Mouse (Mus musculus) liver, embryonic 14.5 days (tissue): ENCODE data around the gene Map3k5. TPM values are rescaled to one million over a fixed set of nuclear protein-coding genes. Genes with fewer than 3 reads are reported as not detected.

ENCODE experiments used
- ATAC-seq: fragments of 200-750 bp; cut with Nextera tagmentation; 2 replicates; pipeline ENCODE4 v1.8.0; 2017; ENCODE audit warnings: moderate number of reproducible peaks, mild to moderate bottlenecking, moderate library complexity; ENCODE audit not compliant: insufficient read depth
- DNase-seq, 3 experiments: peaks; one replicate each; pipeline ENCODE4 v3.0.0-alpha.2; 2012 to 2013; ENCODE audit warnings: low read depth in 3 of 3, low spot score in 3 of 3
- H3K27ac ChIP-seq: fragments of 300-500 bp; sonication (generic); 2 replicates; pipeline ENCODE4 v1.5.1; 2014; ENCODE audit warnings: moderate library complexity, mild to moderate bottlenecking, control low read depth, inconsistent platforms
- H3K27me3 ChIP-seq: fragments of 300-500 bp; sonication (generic); 2 replicates; pipeline ENCODE4 v1.6.1; 2014; ENCODE audit warnings: mild to moderate bottlenecking, low read length, moderate library complexity; ENCODE audit not compliant: control insufficient read depth, insufficient read depth
- H3K36me3 ChIP-seq: fragments of 300-500 bp; sonication (generic); replicated peaks from 2 replicates; pipeline ENCODE4 v1.6.1; 2014; ENCODE audit warnings: low read depth; ENCODE audit not compliant: control insufficient read depth, insufficient read depth
- H3K4me1 ChIP-seq, 2 experiments: fragments of 200-500 bp in 1 of 2; fragments of 300-500 bp in 1 of 2; sonication (generic) in 1 of 2; replicated peaks; 2 replicates each; pipeline ENCODE4 v1.6.1; 2012 to 2014; ENCODE audit warnings: antibody characterized with exemption in 1 of 2, inconsistent platforms in 1 of 2, low read length in 1 of 2; ENCODE audit not compliant: control insufficient read depth in 2 of 2, insufficient read depth in 2 of 2
- H3K4me2 ChIP-seq: fragments of 300-500 bp; sonication (generic); 2 replicates; pipeline ENCODE4 v1.6.1; 2014; ENCODE audit warnings: low read depth, mild to moderate bottlenecking, control low read depth, moderate library complexity
- H3K4me3 ChIP-seq, 2 experiments: fragments of 200-500 bp in 1 of 2; fragments of 300-500 bp in 1 of 2; sonication (generic) in 1 of 2; 2 replicates each; pipeline ENCODE4 v1.5.1; 2012 to 2014; ENCODE audit warnings: low read depth in 2 of 2, low read length in 2 of 2, mild to moderate bottlenecking in 2 of 2, control low read depth in 1 of 2, inconsistent platforms in 1 of 2, moderate library complexity in 1 of 2; ENCODE audit not compliant: insufficient read depth in 1 of 2
- H3K9ac ChIP-seq: fragments of 300-500 bp; sonication (generic); replicated peaks from 2 replicates; pipeline ENCODE4 v1.6.1; 2014; ENCODE audit warnings: mild to moderate bottlenecking, control low read depth, moderate library complexity
- H3K9me3 ChIP-seq: fragments of 300-500 bp; sonication (generic); 2 replicates; pipeline ENCODE4 v1.6.1; 2016; ENCODE audit warnings: low read length, mixed read lengths; ENCODE audit not compliant: control insufficient read depth
- CTCF ChIP-seq: IDR thresholded peaks from 2 replicates; pipeline ENCODE4 v1.5.1; 2016; ENCODE audit warnings: antibody characterized with exemption, low read depth, control low read depth
- EP300 ChIP-seq: IDR thresholded peaks from 2 replicates; pipeline ENCODE4 v1.6.1; 2016; ENCODE audit warnings: antibody characterized with exemption, low read depth
- WGBS: fragments of 180-500 bp; shearing (Covaris S2); extraction: QIAGEN DNeasy Blood & Tissue Kit; methylation state at CpG from one replicate; pipeline ENCODE4 v1.1.7; 2014; ENCODE audit not compliant: insufficient replicate concordance; 5-methylcytosine and 5-hydroxymethylcytosine counted together
- polyA plus RNA-seq, 2 experiments: library from polyadenylated mRNA; depleted of rRNA in 1 of 2; stranded (reverse) in 1 of 2; unstranded in 1 of 2; fragments of >200 nt; fragmentation: Nextera tagmentation in 1 of 2; extraction: Ambion mirVana in 1 of 2; gene quantifications; 2 replicates each; pipeline versions ENCODE4 v1.2.1 to v1.2.3; 2012 to 2014

Gene Map3k5
- polyA plus RNA-seq, 2 experiments: 1.0 to 1.1 TPM

- Histone ChIP-seq H3K27me3 (no peaks in the 10 kb centered on the region), H3K27ac (no peak overlapping the region), H3K9me3 (no peaks in the 10 kb centered on the region), H3K9ac (no peak overlapping the region), H3K4me2 (peak overlapping the region; percentile 28), H3K4me1 (peaks cover 0 to 7% of the 10 kb centered on the region in 2 experiments; a peak in 1 of 4 replicates), H3K4me3 (no peak overlapping the region), H3K36me3 (no peaks in the 10 kb centered on the region)
- no peak for DNase-seq
- no peak for ATAC-seq
- TF ChIP-seq EP300: no peak
- no peak for TF ChIP-seq CTCF
- 14% methylated on average over 5 of the region's 5 CpGs for WGBS
Observed at GRCm38 (mm10) chr10:20111508-20111907, 177.2 kb downstream of the Map3k5 start.

DNA sequence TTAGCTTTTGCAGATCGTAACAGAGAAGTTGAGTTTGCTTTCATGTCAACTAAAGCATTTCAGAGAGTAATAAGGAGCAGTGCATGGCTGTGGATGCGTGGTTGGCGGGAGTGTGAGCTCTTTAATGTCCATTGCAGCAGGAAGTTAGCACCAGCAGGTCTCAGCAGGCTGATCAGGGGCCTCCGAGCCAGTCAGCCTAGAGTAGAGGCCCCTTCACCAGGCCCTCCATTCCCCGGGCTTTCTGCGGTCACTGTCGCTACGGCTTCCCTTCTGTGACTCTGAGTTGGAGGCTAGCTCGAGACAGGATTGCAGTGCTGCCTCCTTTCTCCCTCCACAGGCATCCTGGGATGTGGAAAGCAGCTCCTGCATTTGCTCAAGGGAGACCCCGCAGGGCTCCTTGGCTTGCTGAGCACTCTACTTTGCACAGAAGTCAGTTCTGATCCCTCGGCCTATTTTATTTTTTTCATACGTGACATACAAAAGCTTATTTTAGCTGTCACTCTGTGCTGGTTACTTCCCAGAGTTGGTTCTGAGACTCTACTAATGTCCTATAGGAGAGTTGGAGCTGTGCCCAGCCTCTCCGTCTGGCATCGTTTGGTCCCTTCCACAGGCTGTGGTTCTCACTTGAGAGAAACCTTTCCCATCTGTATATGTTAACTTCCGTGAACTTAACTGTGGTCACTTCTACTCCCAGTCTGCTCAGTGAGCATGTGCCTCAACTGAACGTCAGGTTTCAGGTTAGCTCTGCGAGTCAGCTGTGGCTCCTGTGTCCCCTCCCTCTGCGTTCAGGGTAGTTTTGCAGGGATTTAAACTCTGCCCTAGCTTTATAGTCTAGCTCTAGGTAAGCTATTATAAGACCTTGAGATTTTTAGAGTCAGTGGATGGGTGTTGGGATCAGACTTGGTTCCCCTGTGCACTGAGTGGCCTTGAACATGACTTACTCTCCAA is 178.0 kb downstream of the Map3k5 start:
- Histone ChIP-seq H3K27ac (no peak overlapping the region), H3K9me3 (no peaks in the 10 kb centered on the region), H3K4me3 (no peak overlapping the region), H3K4me1 (peaks cover 0 to 7% of the 10 kb centered on the region in 2 experiments; a peak in 1 of 4 replicates), H3K27me3 (no peaks in the 10 kb centered on the region), H3K36me3 (no peaks in the 10 kb centered on the region), H3K4me2 (peak overlapping the region; percentile 28), H3K9ac (no peak overlapping the region)
- ATAC-seq (no peak), DNase-seq (no peak)
- 46% methylated on average over 18 of the region's 18 CpGs for WGBS
- TF ChIP-seq EP300 (no peak), CTCF (no peak)

- Histone ChIP-seq H3K27me3 (no peaks in the 10 kb centered on the region), H3K27ac (no peak overlapping the region), H3K4me3 (no peak overlapping the region), H3K9me3 (no peaks in the 10 kb centered on the region), H3K4me2 (no peak overlapping the region), H3K9ac (no peak overlapping the region), H3K36me3 (no peaks in the 10 kb centered on the region), H3K4me1 (0 out of 4 replicates have a peak, but pooled peaks cover 0 to 2% of the 10 kb centered on the region in 2 experiments)
- TF ChIP-seq CTCF (no peak), EP300 (no peak)
- ATAC-seq: no peak
- 80% methylated on average over 15 of the region's 15 CpGs for WGBS
- no peak for DNase-seq
Observed at GRCm38 (mm10) chr10:20119504-20120425, 185.5 kb downstream of the Map3k5 start.

GRCm38 (mm10) chr10:20121981-20122380 is 187.7 kb downstream of the Map3k5 start:
- Histone ChIP-seq H3K4me1 (0 out of 4 replicates have a peak, but pooled peaks cover 0 to 2% of the 10 kb centered on the region in 2 experiments), H3K4me2 (no peak overlapping the region), H3K27me3 (no peaks in the 10 kb centered on the region), H3K4me3 (no peak overlapping the region), H3K9me3 (no peaks in the 10 kb centered on the region), H3K27ac (no peak overlapping the region), H3K9ac (no peak overlapping the region), H3K36me3 (no peaks in the 10 kb centered on the region)
- WGBS: 72% methylated on average over 4 of the region's 4 CpGs
- ATAC-seq (no peak), DNase-seq (no peak)
- TF ChIP-seq CTCF: no peak
- no peak for TF ChIP-seq EP300
